Mouse (Mus musculus) pancreas, adult 10 weeks (tissue): Measurements from ENCODE around the gene Tnfrsf21. TPM values are rescaled to one million over a fixed set of nuclear protein-coding genes. Genes with fewer than 3 reads are reported as not detected.

Source experiments
- polyA plus RNA-seq: library from polyadenylated mRNA; stranded (reverse); fragments of 350-450 nt; fragmentation: Illumina TruSeq; extraction: RNeasy Lipid Tissue Mini Kit (QIAGEN cat#74804); gene quantifications from one replicate; pipeline ENCODE4 v1.2.3, GENCODE M21; 2015; ENCODE audit warnings: low read depth, low replicate concordance; ENCODE audit not compliant: insufficient read depth

Gene Tnfrsf21
- 2.8 TPM for polyA plus RNA-seq

DNA sequence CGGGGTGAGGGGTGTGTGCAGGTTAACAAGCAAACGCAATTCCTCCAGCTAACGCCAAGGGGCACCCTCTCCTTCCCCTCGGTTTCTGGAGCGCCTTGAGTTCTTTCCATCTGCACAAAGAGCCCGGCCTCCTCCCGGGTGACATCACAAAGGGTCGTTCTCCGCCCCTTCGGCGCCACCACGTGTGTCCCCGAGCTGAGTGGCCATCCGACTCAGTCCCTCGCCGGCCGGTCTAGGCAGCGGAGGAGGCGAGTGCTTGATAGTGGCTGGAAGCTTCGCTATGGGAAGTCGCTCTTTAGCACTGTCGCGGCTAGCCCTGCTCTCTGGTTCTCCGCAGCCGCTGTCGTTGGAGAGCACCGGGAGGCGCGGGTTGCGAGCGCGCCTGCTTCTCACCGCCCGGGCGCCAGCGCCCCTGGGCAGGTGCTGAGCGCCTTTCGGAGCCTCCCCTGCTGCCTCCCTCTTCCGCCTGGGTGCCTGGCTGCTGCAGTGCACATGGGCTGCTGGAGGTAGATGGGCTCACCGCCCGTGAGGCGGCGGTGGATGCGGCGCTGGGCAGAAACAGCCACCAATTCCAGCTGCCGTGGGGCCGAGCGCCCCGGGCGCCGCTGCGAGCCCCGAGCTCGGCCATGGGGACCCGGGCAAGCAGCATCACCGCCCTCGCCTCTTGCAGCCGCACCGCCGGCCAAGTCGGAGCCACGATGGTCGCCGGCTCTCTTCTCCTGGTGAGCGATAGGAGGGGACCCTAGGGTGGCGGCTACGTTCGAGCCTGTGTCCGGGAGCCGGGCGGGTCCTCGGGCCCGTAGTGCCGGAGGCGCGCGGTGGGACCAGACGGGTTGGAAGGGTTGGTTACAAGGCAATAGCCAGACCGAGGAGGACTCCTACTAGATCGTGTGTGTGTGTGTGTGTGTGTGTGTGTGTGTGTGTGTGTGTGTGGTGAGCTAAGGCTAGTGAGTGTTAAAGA lies at the start of gene Tnfrsf21:
TSS of gene Tnfrsf21 (plus strand) at position 185 of the 961 bp plus-strand sequence.

Other genes with a start within 250 kb of the Tnfrsf21 start
- gene Cd2ap, start 139.9 kb upstream of the Tnfrsf21 start, polyA plus RNA-seq: 15.9 TPM